Mouse (Mus musculus): ENCODE data around the gene Capn6. TPM values are rescaled to one million over a fixed set of nuclear protein-coding genes. Genes with fewer than 3 reads are reported as not detected.

Gene Capn6
- polyA plus RNA-seq (2015; fragmentation: Nextera tagmentation; extraction: Ambion mirVana), result 3.5 and 4.5 TPM in 2 replicates

DNA sequence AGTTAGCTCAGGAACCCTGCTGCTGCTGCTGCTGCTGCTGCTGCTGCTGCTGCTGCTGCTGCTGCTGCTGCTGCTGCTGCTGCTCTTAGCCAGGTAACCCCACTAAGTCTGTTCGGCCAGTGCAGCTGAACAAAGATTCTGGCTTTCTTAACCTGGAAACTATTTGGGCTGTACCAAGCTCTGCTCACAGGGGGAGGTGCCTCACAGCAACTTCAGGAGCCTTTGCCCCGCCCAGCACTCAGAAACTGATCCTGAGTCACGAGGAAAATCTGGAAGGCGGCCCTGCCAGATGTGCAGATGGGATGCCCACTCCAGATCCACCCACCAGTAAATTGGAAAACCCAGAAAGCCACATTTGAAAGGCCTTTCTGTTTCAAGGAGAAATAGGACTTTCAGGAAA, at the start of gene Capn6:
TSS of gene Capn6 (minus strand) at position 203 of the 400 bp plus-strand sequence.
- 54% methylated on average over 4 of the region's 4 CpGs for WGBS
- ATAC-seq (ENCODE audit: low FRiP score), result no peak
- H3K27me3 ChIP-seq, result peaks cover 2% of the 10 kb centered on the region; the same call in 1 of the 2 replicates
- no peak within 1 kb of the TSS for H3K9ac ChIP-seq
- no peaks in the 10 kb centered on the region for H3K9me3 ChIP-seq
- no peak within 1 kb of the TSS for H3K4me2 ChIP-seq
- no peaks in the 10 kb centered on the region for H3K36me3 ChIP-seq
- no peak within 1 kb of the TSS for H3K4me3 ChIP-seq
- no peaks in the 10 kb centered on the region for H3K4me1 ChIP-seq (replicated peaks)
- H3K27ac ChIP-seq, result no peak within 1 kb of the TSS

DNA sequence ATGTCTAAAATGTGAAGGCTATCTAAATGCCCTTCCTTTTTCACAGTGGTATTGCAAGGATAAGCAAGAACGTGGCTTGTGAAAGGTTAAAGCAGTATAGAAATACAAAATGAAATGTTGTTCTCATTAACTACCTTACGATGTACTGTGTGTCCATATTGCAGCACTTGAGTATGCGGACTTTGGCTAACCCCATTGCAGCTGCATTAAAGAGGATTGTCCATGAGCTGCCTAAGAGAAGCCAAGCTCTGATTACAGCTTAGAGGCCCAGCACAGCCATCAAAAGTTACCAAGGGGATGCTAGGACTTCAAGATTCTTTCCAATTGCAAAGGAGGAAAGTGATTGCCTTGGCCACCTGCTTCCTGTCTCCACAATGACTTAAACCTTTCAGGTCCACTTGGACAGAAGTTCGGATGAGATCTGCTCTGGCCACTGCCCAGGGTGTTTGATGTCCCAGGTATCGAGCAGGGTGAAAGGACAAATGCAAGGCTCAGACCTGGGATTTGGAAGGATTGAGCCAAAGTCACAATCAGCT, 40.0 kb upstream of the Capn6 start:
- Histone ChIP-seq H3K4me1 (replicated peaks) (no peaks in the 10 kb centered on the region), H3K4me3 (no peak overlapping the region), H3K36me3 (peaks cover 11% of the 10 kb centered on the region; the same call in 1 of the 2 replicates), H3K27me3 (no peaks in the 10 kb centered on the region), H3K4me2 (no peak overlapping the region), H3K9ac (no peak overlapping the region), H3K9me3 (no peaks in the 10 kb centered on the region), H3K27ac (no peak overlapping the region)
- ATAC-seq (ENCODE audit: low FRiP score), result no peak
- WGBS, result 91% methylated on average over 5 of the region's 5 CpGs

DNA sequence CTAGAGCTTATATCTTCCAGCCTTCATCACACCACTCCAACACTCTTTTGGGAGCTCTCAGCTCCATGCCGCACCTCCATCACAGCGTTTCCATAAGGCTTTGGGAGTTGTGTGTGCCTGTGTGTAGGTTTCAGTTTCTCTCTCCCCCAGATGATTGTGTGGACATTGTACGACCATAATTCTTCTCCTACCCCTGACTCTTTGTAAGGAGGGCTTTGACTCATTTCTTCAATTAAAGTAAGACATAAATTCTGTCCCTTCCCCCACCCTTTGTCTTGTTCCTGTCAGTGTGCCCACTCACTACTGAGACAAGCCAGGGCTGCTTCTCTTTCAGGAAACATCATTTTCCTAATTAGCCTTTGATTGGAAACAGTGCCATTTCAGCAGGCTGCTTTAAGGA, 24.1 kb upstream of the Capn6 start:
- ATAC-seq (ENCODE audit: low FRiP score), result no peak
- Histone ChIP-seq H3K4me1 (replicated peaks) (no peaks in the 10 kb centered on the region), H3K9ac (no peak overlapping the region), H3K27me3 (0 out of 2 replicates have a peak, but pooled peaks cover 5% of the 10 kb centered on the region), H3K9me3 (no peaks in the 10 kb centered on the region), H3K27ac (no peak overlapping the region), H3K36me3 (no peaks in the 10 kb centered on the region), H3K4me2 (no peak overlapping the region), H3K4me3 (no peak overlapping the region)
- 80% methylated on average over 3 of the region's 3 CpGs for WGBS

DNA sequence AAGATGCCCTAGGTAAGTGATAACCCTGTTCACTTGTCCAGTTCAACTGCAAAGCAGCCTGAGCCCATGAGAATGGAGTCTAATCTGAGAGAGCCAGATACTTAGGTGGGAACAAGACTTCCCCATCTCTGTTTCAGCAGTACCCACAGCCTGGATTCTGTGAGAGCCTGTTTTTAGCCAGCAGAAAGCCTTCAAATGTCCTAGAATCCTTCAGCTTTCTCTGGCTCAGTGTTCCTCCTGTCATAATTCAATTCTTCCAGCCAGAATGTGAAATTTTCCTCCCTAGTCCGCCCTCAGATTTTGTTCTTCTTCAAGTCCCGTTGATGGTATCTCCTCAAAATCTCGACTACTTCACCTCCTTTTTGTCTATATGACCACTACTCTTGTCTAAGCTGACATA, 22.8 kb upstream of the Capn6 start:
- Histone ChIP-seq H3K36me3 (no peaks in the 10 kb centered on the region), H3K4me2 (no peak overlapping the region), H3K9ac (no peak overlapping the region), H3K4me3 (no peak overlapping the region), H3K27ac (no peak overlapping the region), H3K27me3 (0 out of 2 replicates have a peak, but pooled peaks cover 5% of the 10 kb centered on the region), H3K9me3 (no peaks in the 10 kb centered on the region), H3K4me1 (replicated peaks) (no peaks in the 10 kb centered on the region)
- 79% methylated on average over 3 of the region's 3 CpGs for WGBS
- ATAC-seq (ENCODE audit: low FRiP score), result no peak

DNA sequence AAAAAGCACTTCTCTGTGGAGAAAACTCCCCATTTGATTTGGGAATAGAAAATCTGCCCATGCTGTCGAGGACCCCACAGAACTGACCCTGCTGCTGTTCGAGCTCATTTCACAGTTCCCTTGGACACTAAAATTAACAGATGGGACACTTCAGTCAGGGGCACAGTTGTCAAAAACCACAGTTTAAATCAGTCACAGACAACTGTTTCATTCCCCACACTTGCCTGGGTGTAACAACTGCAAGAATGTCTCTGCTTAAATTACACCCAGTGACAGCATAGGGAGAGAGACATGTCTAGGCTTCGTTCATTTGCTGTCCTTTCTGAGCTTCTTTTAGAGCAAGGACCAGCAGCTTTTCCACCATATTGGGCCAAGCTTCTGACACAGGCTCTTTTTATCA, 19.4 kb upstream of the Capn6 start:
- no peaks in the 10 kb centered on the region for H3K4me1 ChIP-seq (replicated peaks)
- no peak overlapping the region for H3K27ac ChIP-seq
- no peaks in the 10 kb centered on the region for H3K9me3 ChIP-seq
- 0 out of 2 replicates have a peak, but pooled peaks cover 3% of the 10 kb centered on the region for H3K27me3 ChIP-seq
- ATAC-seq (ENCODE audit: low FRiP score), result no peak
- H3K4me3 ChIP-seq, result no peak overlapping the region
- 76% methylated on average over 3 of the region's 3 CpGs for WGBS
- H3K9ac ChIP-seq, result no peak overlapping the region
- H3K4me2 ChIP-seq, result no peak overlapping the region
- H3K36me3 ChIP-seq, result no peaks in the 10 kb centered on the region

DNA sequence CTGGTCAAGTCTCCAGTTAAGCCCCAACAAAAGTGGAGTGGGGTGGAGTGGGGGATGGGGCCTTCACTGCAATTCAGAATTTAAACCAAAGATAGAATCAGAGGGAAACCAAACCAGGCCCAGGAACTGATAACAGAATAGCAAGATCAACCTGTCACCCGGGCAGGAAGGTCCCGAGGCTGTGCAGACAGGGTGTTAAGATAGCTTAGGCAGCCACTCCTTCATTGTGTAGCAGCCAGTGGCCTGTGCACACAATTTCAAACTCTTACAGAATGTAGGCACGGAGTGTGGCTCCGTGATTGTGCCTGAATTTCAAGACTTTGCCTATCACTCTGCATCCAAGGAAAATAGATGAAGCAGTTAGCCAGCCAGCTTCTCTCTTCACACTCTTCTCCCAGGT, 693 bp downstream of the Capn6 start:
- H3K4me1 ChIP-seq (replicated peaks), result no peaks in the 10 kb centered on the region
- 81% methylated on average over 4 of the region's 4 CpGs for WGBS
- no peak overlapping the region for H3K4me3 ChIP-seq
- H3K9ac ChIP-seq, result no peak overlapping the region
- H3K27me3 ChIP-seq, result peaks cover 2% of the 10 kb centered on the region; the same call in 1 of the 2 replicates
- H3K4me2 ChIP-seq, result no peak overlapping the region
- no peaks in the 10 kb centered on the region for H3K9me3 ChIP-seq
- no peak overlapping the region for H3K27ac ChIP-seq
- no peak for ATAC-seq (ENCODE audit: low FRiP score)
- H3K36me3 ChIP-seq, result no peaks in the 10 kb centered on the region

DNA sequence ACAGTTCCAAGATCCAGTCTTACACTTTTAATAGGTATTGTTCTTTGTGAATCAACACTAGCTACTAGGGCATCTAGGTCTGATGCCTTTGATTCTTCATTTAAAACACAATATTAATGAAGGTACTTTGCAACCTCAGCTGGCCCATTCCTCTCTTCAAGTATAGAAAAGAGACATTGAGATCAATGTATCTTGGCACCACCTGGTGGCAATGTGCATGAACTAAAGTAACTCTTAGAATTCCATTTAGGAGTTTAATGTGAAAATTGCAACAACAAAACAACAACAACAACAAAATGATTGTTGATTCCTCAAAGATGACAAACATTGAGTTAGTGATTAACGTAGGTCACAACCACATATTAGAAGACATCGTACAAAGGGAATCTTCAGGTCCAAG, 8.3 kb downstream of the Capn6 start:
- no peaks in the 10 kb centered on the region for H3K9me3 ChIP-seq
- no peak for ATAC-seq (ENCODE audit: low FRiP score)
- H3K27me3 ChIP-seq, result no peaks in the 10 kb centered on the region
- H3K4me2 ChIP-seq, result no peak overlapping the region
- no peak overlapping the region for H3K9ac ChIP-seq
- WGBS, result 95% methylated on average over 2 of the region's 2 CpGs
- H3K4me1 ChIP-seq (replicated peaks), result no peaks in the 10 kb centered on the region
- H3K36me3 ChIP-seq, result no peaks in the 10 kb centered on the region
- H3K27ac ChIP-seq, result no peak overlapping the region
- no peak overlapping the region for H3K4me3 ChIP-seq

DNA sequence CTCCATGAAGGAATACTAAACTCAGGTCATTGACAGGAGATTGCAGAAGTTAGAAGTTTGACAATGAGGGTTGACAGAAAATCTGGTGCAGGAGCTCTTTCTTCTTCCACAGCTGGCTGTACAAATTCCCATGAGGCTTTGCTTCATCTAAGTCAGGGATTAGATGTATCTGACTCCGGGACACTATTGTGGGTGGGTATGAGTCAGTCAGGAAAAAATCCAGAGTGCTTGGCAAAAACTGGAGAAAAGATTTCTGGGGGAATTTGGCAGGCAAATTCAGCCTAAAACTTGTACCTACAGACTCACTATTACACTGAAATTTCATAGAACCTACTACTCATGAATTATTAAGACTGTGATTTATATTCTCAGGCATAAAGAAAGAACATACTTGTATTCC, 11.3 kb downstream of the Capn6 start:
- WGBS, result 83% methylated on average over 1 of the region's 1 CpGs
- Histone ChIP-seq H3K4me3 (no peak overlapping the region), H3K4me2 (no peak overlapping the region), H3K9ac (no peak overlapping the region), H3K27me3 (no peaks in the 10 kb centered on the region), H3K36me3 (no peaks in the 10 kb centered on the region), H3K27ac (no peak overlapping the region), H3K4me1 (replicated peaks) (no peaks in the 10 kb centered on the region), H3K9me3 (no peaks in the 10 kb centered on the region)
- no peak for ATAC-seq (ENCODE audit: low FRiP score)

DNA sequence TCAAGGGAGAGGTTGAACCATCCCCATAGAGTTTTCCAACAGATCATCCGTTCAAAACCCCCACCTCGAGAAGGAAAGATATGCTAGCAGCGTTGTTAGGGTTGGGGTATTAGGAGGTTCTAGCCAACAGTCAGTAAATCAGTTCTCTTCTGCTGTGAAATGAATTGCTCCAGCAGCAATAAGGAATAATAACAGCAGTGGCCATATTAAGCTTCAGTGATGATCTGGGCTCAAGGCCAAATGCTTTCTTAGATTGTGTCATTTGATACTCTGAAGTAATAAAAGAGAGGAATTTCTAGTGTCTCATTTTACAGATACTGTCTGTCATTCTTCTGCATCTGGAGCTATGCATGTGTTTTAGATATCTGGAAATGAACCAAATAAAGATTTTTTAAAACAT, 64.7 kb downstream of the Capn6 start:
- no peak for ATAC-seq (ENCODE audit: low FRiP score)
- no peaks in the 10 kb centered on the region for H3K9me3 ChIP-seq
- no peak overlapping the region for H3K4me3 ChIP-seq
- H3K4me1 ChIP-seq (replicated peaks), result no peaks in the 10 kb centered on the region
- no peaks in the 10 kb centered on the region for H3K36me3 ChIP-seq
- H3K27ac ChIP-seq, result no peak overlapping the region
- H3K9ac ChIP-seq, result no peak overlapping the region
- WGBS, result 90% methylated on average over 3 of the region's 3 CpGs
- no peak overlapping the region for H3K4me2 ChIP-seq
- no peaks in the 10 kb centered on the region for H3K27me3 ChIP-seq

Small RNAs within 50 kb of the gene (microRNA-seq; reads per million reads assigned to microRNA genes)
- not detected for gene Gm47298

Other genes starting within 250 kb of the Capn6 start
- 301 and 308 TPM in 2 replicates for gene Dcx, start 105.9 kb upstream of the Capn6 start, polyA plus RNA-seq (2015; fragmentation: Nextera tagmentation; extraction: Ambion mirVana)

Data from hindbrain, embryonic 13.5 days (tissue).